Mouse (Mus musculus) ES-E14 (cell line): ENCODE measurements around the gene Msl1.

Source experiments
- MAFK ChIP-seq: IDR thresholded peaks from 2 replicates; pipeline ENCODE4 v1.6.1; 2014; ENCODE audit warnings: mild to moderate bottlenecking, low read depth, low read length, inconsistent platforms; ENCODE audit not compliant: insufficient read depth
- ZC3H11A ChIP-seq: IDR thresholded peaks from 2 replicates; pipeline ENCODE4 v1.6.1; 2012; ENCODE audit warnings: low read depth, mild to moderate bottlenecking, inconsistent platforms, low read length, borderline replicate concordance

DNA sequence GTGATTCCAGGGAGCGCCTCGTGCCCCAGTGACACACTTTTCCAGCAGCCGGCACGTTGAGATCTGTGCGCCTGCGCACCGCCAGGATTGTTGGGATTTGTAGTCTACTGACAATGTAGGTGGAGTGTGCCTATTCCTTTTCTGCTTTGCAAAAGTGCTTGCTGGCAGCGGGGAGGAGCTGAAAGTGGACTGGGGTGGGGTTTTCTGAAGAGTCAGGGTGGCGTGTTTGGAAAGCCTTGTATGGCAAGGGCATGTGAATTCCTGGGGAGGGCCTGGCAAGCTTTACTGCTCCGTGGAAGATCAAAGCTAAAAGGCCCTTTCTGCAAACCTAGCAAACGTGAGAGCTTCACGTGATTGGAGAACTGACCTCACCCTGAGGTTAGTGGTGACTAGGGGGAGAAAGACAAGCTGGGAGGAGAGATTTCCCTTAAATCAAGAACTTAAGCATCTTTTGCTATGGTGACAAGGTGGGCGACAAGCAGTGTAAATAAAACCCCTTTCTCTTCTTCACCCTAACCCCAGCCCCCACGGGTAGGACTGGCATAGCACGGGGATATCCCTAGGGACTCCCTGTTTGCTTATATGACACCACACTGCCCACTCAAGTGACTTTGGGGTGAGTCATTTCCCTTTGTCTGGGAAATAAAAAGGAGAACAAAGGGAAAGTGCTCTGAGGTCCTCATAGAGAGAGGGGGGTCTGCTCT lies 19.8 kb upstream of the Msl1 start:
- TF ChIP-seq ZC3H11A (no peak), MAFK (0 out of 2 replicates have a peak, but pooled peaks have one; percentile 5)
